Mouse (Mus musculus) leukemia stem cell, adult 10-12 weeks (primary cell): ENCODE results near the gene Acadvl. TPM values are rescaled to one million over a fixed set of nuclear protein-coding genes. Genes with fewer than 3 reads are reported as not detected.

Source experiments
- polyA plus RNA-seq: library from polyadenylated mRNA; stranded (reverse); fragments of >175 nt; gene quantifications from 2 replicates; pipeline ENCODE4 v1.2.3, GENCODE M21; 2012; ENCODE audit warnings: low replicate concordance

Gene Acadvl
- 24.5 and 26.3 TPM in 2 replicates for polyA plus RNA-seq

GRCm38 (mm10) chr11:70014880-70015558, at the start of gene Acadvl:
Gene Acadvl (minus strand): TSS chr11:70015411.

DNA sequence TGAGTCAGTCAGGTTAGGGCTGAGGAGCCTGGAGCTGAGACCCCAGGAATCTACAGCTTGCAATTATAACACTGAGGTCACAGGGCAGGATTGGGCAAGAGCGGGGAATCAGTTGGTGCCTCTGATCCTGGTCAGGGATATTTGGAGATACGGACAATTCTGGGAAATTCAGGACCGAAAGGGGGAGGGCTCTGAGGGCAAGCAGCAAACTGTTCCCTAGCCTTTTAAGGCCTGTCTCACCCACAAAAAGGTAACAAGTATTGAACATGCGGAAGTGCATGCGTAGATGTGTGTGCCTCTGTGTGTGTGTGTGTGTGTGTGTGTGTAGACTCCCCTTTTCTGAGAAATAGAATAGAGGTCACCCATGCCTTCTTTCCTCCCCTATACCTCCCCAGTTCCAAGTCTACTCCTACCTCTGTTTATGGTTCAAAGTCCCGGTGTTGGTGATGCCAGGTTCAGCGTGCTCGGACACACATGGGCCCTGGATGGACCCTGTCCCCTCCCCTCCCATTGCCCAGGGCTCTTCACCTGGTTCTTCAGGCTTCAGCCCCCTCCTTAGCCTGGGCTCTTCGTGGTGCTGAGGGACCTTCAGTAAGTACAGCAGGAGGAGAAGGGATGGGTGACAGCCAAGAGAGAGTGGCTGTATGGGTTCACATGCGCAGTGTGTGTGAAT, 38.8 kb upstream of the Acadvl start, which contains the start of gene Asgr1:
Gene Asgr1 (plus strand): TSS at position 188 of the 673 bp plus-strand sequence.

GRCm38 (mm10) chr11:70016669-70017068, 1.5 kb upstream of the Acadvl start, which contains the start of gene Dlg4:
Gene Dlg4 (plus strand): TSS chr11:70016942.

DNA sequence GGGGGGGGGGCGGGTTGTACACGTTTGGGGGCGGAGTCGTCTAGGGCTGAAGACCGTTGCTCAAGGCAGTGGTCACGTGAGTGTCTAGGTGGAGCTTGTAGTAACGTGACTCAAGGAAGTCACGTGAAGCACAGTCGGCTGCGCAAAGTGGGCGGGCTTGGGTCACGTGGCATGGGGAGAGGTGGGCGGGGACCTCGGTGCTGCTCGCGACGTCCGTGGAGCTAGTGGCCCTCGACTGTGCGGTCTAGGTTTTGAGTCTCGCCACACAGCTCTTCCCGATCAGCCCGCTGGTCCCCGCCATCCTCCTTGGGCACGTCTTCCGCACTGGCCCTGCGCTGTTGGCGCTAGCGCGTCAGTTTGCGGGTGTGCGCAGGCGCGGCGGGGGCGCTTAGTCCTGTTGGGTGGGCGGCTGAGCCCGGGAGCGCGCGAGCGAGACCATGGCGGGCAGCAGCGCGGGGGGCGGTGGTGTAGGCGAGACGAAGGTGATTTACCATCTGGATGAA, 14.8 kb downstream of the Acadvl start, which contains the start of gene Dvl2:
Gene Dvl2 (plus strand): TSS at position 200 of the 503 bp plus-strand sequence.

DNA sequence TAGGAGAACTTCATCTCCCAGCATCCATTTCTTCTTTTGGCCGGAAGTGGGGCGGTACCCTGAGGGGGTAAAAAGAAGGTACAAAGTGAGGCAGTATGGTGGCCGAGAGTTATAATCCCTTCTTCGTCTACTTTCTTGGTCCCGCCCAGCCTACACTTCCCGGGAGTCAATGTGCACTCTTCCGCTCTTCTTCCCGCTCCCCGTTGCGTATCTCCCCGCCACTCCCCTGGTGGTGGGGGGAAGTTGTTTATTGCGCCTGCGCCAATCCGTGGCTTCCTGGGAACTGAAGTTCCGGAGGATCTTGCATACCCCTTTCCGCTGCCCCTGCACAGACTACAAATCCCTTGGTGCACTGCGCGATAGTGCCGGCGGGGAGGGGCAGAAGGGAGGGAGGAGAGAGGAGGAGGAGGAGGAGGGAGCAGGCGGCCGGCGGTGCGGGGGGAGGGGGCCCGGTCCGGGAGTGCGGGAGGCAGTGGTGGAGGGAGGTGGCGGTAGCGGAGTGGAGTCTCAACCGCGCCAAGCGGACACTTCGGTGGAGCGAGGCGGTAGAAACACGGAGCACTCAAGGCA, 19.7 kb downstream of the Acadvl start, which contains the start of gene Phf23:
Gene Phf23 (plus strand): TSS at position 387 of the 570 bp plus-strand sequence.

DNA sequence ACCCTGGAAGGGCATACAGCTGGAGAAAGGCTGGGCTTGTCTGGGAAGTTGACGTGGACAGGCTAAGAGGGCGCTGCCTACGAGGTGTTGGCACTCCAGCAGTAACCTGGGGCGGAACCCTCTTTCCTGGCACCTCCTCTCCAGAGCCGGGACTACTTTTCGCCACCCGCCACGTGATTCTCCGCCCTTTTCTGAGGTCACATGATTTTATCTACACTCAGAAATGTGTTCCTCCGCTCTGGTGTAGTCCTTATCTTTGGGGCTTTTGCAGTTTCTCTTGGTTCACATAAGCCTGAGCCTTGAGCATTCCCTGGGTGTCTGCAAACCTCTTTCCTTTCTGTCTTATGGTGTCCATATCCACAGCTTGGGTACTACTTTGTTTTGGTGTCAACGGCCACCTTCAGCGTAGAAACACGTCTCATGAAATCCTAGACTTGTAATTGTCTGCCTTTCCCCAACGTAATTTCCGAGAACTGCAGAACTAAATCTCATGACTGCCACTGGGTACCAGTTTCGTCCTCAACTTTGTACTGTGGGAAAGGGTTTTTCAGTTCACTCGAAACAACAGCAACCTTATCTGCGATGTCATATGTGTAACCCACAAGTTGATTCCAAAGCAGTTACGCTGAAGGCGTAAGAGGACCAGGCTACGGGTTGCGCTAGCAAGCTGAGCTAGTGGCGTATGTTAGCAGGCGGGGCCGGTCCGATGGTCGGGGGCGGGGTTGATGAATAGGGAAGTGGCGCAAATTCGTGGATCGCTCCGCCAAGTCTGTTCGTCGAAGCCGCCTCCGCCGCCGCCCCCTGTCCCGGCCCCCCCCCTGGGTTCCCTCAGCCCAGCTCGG, 24.1 kb downstream of the Acadvl start, which contains the start of gene Gabarap:
Gene Gabarap (plus strand): TSS at position 294 of the 842 bp plus-strand sequence.

GRCm38 (mm10) chr11:69982225-69982624, 33.0 kb downstream of the Acadvl start, which contains the start of gene Elp5:
Gene Elp5 (minus strand): TSS chr11:69982517.

GRCm38 (mm10) chr11:69981141-69981762, 34.0 kb downstream of the Acadvl start, which contains the start of gene Ctdnep1:
Gene Ctdnep1 (plus strand): TSS chr11:69981156.

GRCm38 (mm10) chr11:69964650-69965270, 50.5 kb downstream of the Acadvl start, which contains the start of gene Cldn7:
Gene Cldn7 (plus strand): TSS chr11:69964779.

Other genes with a start within 250 kb of the Acadvl start
- 38.9 and 47.4 TPM in 2 replicates for gene Zbtb4, start 249.5 kb downstream of the Acadvl start, polyA plus RNA-seq
- gene Chrnb1, start 219.5 kb downstream of the Acadvl start, polyA plus RNA-seq: 0.18 and 0.20 TPM in 2 replicates
- 0.07 and 0.47 TPM in 2 replicates for gene Fgf11, start 213.6 kb downstream of the Acadvl start, polyA plus RNA-seq
- not detected in 2 replicates for gene Tmem102, start 209.8 kb downstream of the Acadvl start, polyA plus RNA-seq
- gene Gm39566, start 200.1 kb downstream of the Acadvl start, polyA plus RNA-seq: 0.07 TPM in 1 of 2 replicates, not detected in the other
- gene Spem2, start 196.9 kb downstream of the Acadvl start, polyA plus RNA-seq: not detected in 2 replicates
- not detected in 2 replicates for gene Spem1, start 193.2 kb downstream of the Acadvl start, polyA plus RNA-seq
- 3.7 and 5.0 TPM in 2 replicates for gene Nlgn2, start 177.6 kb downstream of the Acadvl start, polyA plus RNA-seq
- 531 and 1,176 TPM in 2 replicates for gene Tmem256, start 176.9 kb downstream of the Acadvl start, polyA plus RNA-seq
- 64.9 and 78.2 TPM in 2 replicates for gene Plscr3, start 169.0 kb downstream of the Acadvl start, polyA plus RNA-seq
- 2.0 and 2.3 TPM in 2 replicates for gene Tnk1, start 156.7 kb downstream of the Acadvl start, polyA plus RNA-seq
- gene Tmem95, start 137.4 kb downstream of the Acadvl start, polyA plus RNA-seq: not detected in 2 replicates
- gene Kctd11, start 134.0 kb downstream of the Acadvl start, polyA plus RNA-seq: 1.4 and 2.2 TPM in 2 replicates
- gene Acap1, start 119.9 kb downstream of the Acadvl start, polyA plus RNA-seq: 28.9 and 53.7 TPM in 2 replicates
- gene 2810408A11Rik, start 114.4 kb downstream of the Acadvl start, polyA plus RNA-seq: 0.18 and 0.33 TPM in 2 replicates
- gene Neurl4, start 114.3 kb downstream of the Acadvl start, polyA plus RNA-seq: 131 and 182 TPM in 2 replicates
- gene Gps2, start 101.5 kb downstream of the Acadvl start, polyA plus RNA-seq: 157 and 339 TPM in 2 replicates
- gene Eif5a, start 93.5 kb downstream of the Acadvl start, polyA plus RNA-seq: 1,855 and 2,103 TPM in 2 replicates
- gene Ybx2, start 79.6 kb downstream of the Acadvl start, polyA plus RNA-seq: 0.99 TPM in 1 of 2 replicates, not detected in the other
- 2.4 and 14.7 TPM in 2 replicates for gene Slc2a4, start 67.2 kb downstream of the Acadvl start, polyA plus RNA-seq
- 0.62 TPM in 1 of 2 replicates, not detected in the other for gene Cldn7, start 50.6 kb downstream of the Acadvl start, polyA plus RNA-seq
- gene Ctdnep1, start 34.3 kb downstream of the Acadvl start, polyA plus RNA-seq: 151 and 407 TPM in 2 replicates
- 7.0 and 11.8 TPM in 2 replicates for gene Elp5, start 32.9 kb downstream of the Acadvl start, polyA plus RNA-seq
- 126 and 157 TPM in 2 replicates for gene Gabarap, start 24.3 kb downstream of the Acadvl start, polyA plus RNA-seq
- gene Phf23, start 19.6 kb downstream of the Acadvl start, polyA plus RNA-seq: 43.8 and 51.3 TPM in 2 replicates
- gene Dvl2, start 14.8 kb downstream of the Acadvl start, polyA plus RNA-seq: 32.3 and 38.3 TPM in 2 replicates
- gene Dlg4, start 1.5 kb upstream of the Acadvl start, polyA plus RNA-seq: 4.8 and 5.4 TPM in 2 replicates
- not detected in 2 replicates for gene Asgr1, start 38.7 kb upstream of the Acadvl start, polyA plus RNA-seq
- not detected in 2 replicates for gene Asgr2, start 77.2 kb upstream of the Acadvl start, polyA plus RNA-seq
- gene Mgl2, start 114.9 kb upstream of the Acadvl start, polyA plus RNA-seq: not detected in 2 replicates
- gene Clec10a, start 140.8 kb upstream of the Acadvl start, polyA plus RNA-seq: 1.8 TPM in 1 of 2 replicates, not detected in the other
- gene Slc16a11, start 197.3 kb upstream of the Acadvl start, polyA plus RNA-seq: 0.42 TPM in 1 of 2 replicates, not detected in the other
- gene Slc16a13, start 205.7 kb upstream of the Acadvl start, polyA plus RNA-seq: 3.8 and 9.0 TPM in 2 replicates
- gene Bcl6b, start 214.4 kb upstream of the Acadvl start, polyA plus RNA-seq: 1.2 and 1.5 TPM in 2 replicates
- gene 0610010K14Rik, start 222.5 kb upstream of the Acadvl start, polyA plus RNA-seq: 33.6 and 74.0 TPM in 2 replicates
- gene Gm21988, start 224.4 kb upstream of the Acadvl start, polyA plus RNA-seq: 2.5 and 3.1 TPM in 2 replicates
- gene Rnasek, start 224.4 kb upstream of the Acadvl start, polyA plus RNA-seq: 27.1 and 102 TPM in 2 replicates
- 0.75 TPM in 1 of 2 replicates, not detected in the other for gene Alox12, start 239.9 kb upstream of the Acadvl start, polyA plus RNA-seq